Mouse (Mus musculus) adrenal gland, adult 8-10 months (tissue): Measurements from ENCODE around the gene Epas1. TPM values are rescaled to one million over a fixed set of nuclear protein-coding genes. Genes with fewer than 3 reads are reported as not detected.

Experiments used
- DNase-seq: peaks from one replicate; pipeline ENCODE4 v3.0.0; 2022
- total RNA-seq, 4 experiments: library from RNA; stranded (reverse); gene quantifications; 2 replicates each; pipeline ENCODE4 v1.2.4; 2022

The Epas1 gene
- total RNA-seq, 4 experiments from 2014 or later, result 204 to 224 (median 215) TPM

DNA sequence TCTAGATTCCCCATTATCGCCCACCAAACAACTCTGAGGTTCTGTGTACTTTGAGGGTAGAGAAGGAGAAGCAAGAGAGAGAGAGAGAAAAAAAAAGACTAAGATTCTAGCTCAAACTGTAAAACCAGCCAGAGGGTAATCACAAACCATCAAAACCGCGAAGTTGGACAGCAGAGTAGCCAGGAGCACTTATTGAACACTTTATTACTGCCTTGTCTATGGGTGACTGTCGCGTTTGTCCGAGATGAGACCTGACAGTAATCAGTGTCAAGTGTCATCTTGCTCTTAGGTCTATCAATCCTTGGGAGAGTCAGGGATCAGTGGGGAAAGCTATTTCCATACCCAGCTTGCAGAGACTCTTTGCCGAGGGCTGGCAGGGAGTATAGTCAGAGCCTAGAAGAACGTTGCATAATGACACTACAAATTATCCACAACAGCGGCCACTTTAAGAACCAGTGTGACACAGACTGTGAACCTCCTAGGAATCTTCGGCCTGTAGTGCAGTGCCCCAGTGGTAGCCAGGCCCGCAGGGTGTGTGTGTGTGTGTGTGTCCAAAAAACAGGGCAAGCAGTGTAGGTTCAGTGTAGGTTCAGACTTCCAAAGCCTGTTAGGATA, 2.2 kb downstream of the Epas1 start:
- no peak for DNase-seq

- no peak for DNase-seq
Observed at GRCm38 (mm10) chr17:86757621-86758020, 4.1 kb downstream of the Epas1 start.

DNA sequence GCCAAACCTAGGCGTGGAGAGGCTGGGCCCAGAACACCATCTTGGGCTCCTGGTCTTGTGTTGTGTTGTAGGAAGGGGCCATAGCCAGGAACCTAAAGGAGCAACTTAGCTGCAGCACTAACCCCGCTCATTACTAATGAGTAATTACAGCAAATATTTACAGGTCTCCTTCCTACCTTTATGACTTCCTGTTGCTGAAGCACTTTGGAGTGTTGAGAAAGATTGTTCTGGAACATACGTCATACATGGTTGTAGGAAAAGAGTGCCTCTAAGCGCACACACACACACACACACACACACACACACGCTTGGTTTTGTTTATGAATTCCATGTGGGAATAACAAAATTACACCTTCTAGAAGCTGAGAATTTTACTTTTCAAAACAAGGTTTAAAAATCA, 8.4 kb downstream of the Epas1 start:
- no peak for DNase-seq

DNA sequence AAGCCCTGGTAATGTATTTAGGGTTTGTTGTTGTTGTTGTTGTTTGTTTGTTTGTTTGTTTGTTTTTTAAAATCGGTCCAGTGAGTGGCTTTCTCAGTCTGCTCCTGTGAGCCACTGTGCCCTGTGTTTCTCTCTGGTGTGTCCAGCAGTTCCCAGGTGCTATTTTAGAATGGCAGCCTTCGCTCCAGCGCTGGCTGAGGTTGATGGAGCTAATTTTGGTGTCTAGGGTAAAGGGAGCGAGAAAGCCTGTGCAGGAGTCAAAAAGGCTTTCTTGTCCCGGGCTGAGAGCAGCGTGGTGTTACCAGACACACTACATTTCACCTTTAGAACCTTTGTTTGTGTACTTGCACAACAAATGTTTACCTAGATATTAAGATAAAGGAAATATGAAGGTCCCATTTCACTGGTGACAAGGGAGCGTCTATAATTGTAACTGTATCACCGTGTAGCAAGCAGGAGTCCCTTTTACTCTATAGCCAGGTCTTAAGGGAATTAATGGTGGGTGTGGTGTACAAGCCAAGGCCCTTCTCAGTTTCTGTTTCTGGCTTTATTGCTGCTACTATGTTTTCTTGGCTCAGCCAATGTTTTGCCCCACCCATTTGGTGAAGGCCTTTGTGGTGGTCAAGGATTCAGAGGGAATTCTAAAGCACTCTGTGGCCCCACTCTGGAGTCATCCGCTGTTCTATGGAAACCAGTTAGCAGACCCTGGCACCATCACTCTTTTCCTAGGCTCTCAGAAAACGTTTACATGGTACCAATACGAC, 9.2 kb downstream of the Epas1 start:
- no peak for DNase-seq

- no peak for DNase-seq
Observed at GRCm38 (mm10) chr17:86765762-86766404, 12.4 kb downstream of the Epas1 start.

DNA sequence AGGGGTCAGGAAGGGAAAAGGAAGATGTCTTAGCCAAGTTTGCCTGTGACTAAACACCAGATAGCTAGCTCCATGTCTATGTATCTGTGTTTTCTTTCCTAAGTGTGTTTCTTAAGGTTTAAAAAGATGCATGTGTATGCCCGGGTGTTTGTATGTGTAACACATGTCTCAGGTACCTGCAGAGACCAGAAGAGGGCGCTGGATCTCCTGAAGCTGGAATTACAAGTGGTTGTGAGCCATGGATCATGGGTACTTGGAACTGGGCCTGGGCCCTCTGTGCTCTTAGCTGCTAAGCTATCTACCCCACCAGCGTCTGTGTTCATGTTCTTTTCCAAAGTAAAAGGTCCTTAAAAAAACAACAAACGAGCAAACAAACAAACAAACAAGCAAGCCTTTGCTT, 12.9 kb downstream of the Epas1 start:
- DNase-seq, result no peak

GRCm38 (mm10) chr17:86768596-86768995, 15.1 kb downstream of the Epas1 start:
- no peak for DNase-seq

GRCm38 (mm10) chr17:86769330-86770211, 16.1 kb downstream of the Epas1 start:
- peak; percentile 86 for DNase-seq

- DNase-seq, result no peak
Observed at GRCm38 (mm10) chr17:86770848-86771247, 17.3 kb downstream of the Epas1 start.

- no peak for DNase-seq
Observed at GRCm38 (mm10) chr17:86772035-86772434, 18.5 kb downstream of the Epas1 start.

GRCm38 (mm10) chr17:86772929-86773588, 19.6 kb downstream of the Epas1 start:
- DNase-seq, result no peak

GRCm38 (mm10) chr17:86776538-86776937, 23.0 kb downstream of the Epas1 start:
- DNase-seq, result peak; percentile 69

DNA sequence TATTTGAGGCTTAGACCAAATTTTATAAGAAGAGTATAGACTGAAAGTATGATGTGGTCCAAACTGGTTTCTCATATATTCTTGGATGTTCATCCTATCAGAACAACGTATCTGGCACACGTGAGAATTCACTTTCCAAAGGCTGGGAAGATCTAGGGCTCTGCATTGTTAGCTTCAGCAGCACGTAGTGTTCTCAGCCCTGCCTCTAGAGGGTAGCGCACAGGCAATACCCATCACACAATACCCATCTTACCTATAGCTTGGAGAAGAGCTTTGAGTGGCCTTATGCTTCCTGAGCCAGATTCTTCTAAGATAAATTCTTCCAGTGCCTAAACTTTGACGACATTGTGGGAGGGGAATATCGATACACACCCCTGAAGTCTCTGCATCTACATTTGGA, 24.6 kb downstream of the Epas1 start:
- no peak for DNase-seq

- DNase-seq, result no peak
Observed at GRCm38 (mm10) chr17:86779191-86780130, 26.0 kb downstream of the Epas1 start.

DNA sequence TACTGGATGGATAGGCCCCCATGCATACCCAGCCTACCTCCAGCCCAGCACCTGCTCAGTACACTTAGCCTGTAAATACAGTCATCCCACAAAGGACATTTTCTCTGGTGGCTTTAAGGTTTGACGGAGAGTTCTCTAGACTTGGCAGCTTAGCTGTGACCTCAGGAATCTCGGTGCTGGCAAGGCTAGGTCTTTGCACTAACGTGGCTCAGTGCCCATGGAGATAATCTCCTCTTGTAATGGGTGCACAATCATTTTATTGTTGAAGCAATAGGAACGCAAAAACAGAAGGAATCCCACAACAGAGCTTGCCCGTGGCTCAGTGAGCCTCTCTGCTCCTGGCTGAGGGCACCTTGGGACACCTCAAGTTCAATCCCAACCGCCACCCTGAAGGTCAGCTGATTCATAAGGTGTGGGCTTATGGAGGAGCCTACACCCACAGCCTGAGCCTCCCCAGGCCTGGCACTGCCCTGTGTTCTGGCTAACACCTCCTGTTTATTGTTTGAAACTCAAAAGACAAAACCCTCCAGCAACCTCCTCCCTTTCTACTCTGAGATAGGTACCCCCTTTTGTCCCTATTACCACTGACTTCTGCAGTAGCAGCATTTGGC, 27.3 kb downstream of the Epas1 start:
- DNase-seq, result peak; percentile 41

DNA sequence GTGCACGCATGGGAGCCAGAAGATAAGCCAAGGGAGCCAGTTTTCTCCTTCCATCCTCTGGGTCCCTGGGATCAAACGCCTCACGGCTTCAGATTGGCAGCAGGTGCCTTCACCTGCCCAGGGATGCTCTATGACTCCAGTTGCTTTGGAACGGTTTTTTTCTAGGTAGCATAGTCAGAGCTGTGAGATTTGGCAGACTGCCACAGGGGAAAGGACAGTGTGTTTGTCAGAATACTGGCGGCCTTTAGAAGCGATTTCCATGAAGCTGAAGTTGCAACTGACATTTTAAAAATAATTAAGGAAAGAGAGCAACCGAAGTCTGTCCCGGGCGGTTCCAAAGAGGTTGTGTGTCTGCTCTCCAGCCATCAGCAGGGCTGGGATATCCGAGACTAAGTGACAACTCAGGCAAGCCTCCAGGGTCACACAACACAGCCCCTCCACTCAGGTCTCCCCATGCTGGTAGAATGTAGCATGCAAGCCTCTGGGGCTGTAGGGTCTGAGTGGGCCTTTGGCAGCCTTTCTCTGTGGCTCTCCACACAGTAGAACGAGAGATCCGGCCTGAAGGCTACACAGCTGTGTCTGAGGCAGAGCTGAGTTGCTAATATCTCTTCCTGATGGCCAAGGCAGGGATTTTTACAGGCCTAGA, 28.4 kb downstream of the Epas1 start:
- peak; percentile 64 for DNase-seq

- no peak for DNase-seq
Observed at GRCm38 (mm10) chr17:86784405-86784977, 31.0 kb downstream of the Epas1 start.

DNA sequence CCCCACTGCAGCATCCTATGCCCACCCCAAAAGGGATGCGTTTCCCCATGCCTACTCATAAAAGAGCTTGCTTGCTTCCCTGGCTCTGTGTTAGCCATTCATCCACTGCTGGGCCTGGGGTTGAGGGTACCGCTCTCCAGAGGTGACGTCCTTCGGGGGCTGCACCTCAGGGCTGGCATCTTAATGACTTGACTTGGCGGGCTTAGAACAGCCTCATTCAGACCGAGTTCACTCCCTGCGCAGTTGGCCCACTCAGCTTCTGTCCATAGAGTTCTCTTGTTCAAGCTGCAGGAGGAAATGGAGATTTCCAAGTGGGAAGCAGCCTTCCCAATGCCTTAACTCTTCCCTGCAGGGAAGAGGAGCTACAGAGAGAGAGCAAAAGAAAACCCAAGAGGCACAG, 32.1 kb downstream of the Epas1 start:
- no peak for DNase-seq

- no peak for DNase-seq
Observed at GRCm38 (mm10) chr17:86786496-86786895, 33.0 kb downstream of the Epas1 start.

DNA sequence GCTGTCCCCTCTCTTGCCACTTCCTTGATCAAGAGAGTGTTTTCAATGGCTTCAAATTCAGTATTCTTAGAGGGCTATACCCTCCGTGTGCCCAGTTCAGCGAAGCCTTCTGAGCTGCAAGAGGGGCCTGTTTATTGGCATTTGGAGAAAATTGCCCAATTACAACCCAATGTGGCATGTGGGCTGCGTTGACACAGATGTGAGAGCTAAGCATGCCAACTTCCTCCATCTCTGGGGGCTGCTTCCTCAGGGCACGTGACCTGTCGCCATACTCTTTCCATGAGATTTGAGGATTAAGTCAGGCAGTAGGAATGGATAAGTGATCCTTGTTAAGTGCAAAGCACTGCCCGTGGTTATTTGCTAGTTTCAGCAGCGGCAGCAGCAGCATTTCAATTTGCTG, 34.3 kb downstream of the Epas1 start:
- DNase-seq, result no peak
